Mouse (Mus musculus) C2C12 (cell line): ENCODE measurements around the gene Dnajc3.

Source experiments
- CEBPB ChIP-seq: IDR thresholded peaks from one replicate; pipeline ENCODE4 v1.6.1; 2011; ENCODE audit warnings: low read depth, mild to moderate bottlenecking, control low read depth, moderate library complexity
- CTCF ChIP-seq: IDR thresholded peaks from one replicate; pipeline ENCODE4 v1.5.1; 2011; ENCODE audit not compliant: control insufficient read depth, insufficient read depth, insufficient read length
- FOSL1 ChIP-seq: IDR thresholded peaks from one replicate; pipeline ENCODE4 v1.8.0; 2011; ENCODE audit warnings: mild to moderate bottlenecking, low read length; ENCODE audit not compliant: poor library complexity, insufficient read depth, severe bottlenecking
- MAX ChIP-seq: IDR thresholded peaks from one replicate; pipeline ENCODE4 v1.6.1; 2011; ENCODE audit warnings: mild to moderate bottlenecking, control low read depth
- MYOD1 ChIP-seq: IDR thresholded peaks from one replicate; pipeline ENCODE4 v1.6.1; 2011; ENCODE audit warnings: low read depth; ENCODE audit not compliant: control insufficient read depth, insufficient read length
- MYOG ChIP-seq: IDR thresholded peaks from one replicate; pipeline ENCODE4 v1.6.1; 2011; ENCODE audit not compliant: control insufficient read depth, insufficient read length; ENCODE audit errors: extremely low read depth
- USF1 ChIP-seq: IDR thresholded peaks from one replicate; pipeline ENCODE4 v1.6.1; 2011; ENCODE audit warnings: low read depth, mild to moderate bottlenecking, control low read depth, moderate library complexity

- no peak for TF ChIP-seq MAX
- TF ChIP-seq CTCF = no peak
- TF ChIP-seq USF1 = no peak
- no peak for TF ChIP-seq MYOD1
- TF ChIP-seq MYOG = no peak
- no peak for TF ChIP-seq FOSL1
- no peak for TF ChIP-seq CEBPB
Measured at GRCm38 (mm10) chr14:118951912-118952583, 14.3 kb downstream of the Dnajc3 start.
